Mouse (Mus musculus): ENCODE measurements around the gene Ccdc51. TPM values are rescaled to one million over a fixed set of nuclear protein-coding genes. Genes with fewer than 3 reads are reported as not detected.

The Ccdc51 gene
- total RNA-seq, 2 experiments from 2014 or later, result 10.4 to 11.1 TPM

DNA sequence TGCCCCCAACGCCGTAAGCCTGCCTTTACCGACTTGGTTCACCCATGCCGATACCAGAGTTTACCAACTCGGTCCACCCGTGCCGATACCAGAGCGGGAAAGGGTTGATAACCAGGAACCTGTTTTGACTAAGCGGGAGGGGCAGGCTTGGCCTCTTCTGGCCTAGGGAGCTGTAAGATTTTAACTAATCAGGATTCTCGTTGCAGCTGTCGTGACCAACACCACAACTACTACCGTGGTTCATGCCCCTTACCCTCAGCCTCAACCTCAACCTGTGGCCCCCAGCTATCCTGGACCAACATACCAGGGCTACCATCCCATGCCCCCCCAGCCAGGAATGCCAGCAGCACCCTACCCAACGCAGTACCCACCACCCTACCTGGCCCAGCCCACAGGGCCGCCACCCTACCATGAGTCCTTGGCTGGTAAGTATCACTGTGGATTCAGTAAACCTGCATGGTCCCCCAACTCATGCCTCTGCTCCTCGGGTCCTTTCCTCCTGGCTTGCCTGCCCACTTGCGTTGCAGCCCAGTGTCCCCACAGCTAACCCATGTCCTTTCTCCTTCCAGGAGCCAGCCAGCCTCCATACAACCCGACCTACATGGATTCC, 26.1 kb upstream of the Ccdc51 start:
- intact Hi-C loops (cut with DNase I), result no loop called here
- DNase-seq, result peak in 1 of 2 experiments; percentile 1

DNA sequence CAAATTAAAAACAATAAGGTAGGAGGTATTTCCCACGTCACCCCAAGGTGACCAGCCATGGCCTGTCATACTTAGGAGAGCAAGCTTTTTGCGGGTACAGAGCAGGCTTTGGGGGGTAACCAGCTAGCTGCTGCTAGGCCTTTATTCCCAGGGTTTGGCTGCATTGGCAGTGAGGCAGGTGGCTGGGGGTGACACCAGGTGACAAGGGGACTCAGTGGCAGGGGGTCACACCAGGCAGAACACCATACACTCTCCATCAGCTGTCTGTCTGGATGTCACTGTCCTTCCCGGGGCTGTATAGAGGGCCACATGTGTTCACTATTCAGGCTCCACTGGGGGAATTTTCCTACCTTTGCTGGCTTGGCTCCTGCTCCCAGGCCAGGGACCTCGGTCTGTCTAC, 25.4 kb upstream of the Ccdc51 start:
- intact Hi-C loops (cut with DNase I), result no loop called here
- peak in 1 of 2 experiments; percentile 2 for DNase-seq

DNA sequence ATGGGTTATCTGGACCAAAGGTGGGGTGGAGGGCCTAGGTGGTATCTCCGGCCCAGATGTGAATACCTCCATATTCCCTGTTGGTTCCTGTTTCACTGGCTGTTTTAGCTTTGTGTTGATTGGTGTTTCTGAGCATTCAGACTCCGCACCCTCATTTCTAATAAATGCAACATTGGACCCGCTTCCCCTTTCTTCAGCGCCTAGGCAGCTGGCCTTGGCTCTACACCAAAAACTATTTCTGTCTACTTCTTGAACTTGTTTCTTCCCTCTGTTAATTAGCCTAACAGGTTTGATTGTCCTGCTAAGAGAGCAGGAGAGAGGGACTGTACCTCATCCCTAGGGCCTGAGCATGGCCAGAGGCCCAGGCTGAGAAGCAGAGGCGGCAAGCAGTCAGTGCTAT, 24.8 kb upstream of the Ccdc51 start:
- DNase-seq, result peak in 1 of 2 experiments; percentile 3

DNA sequence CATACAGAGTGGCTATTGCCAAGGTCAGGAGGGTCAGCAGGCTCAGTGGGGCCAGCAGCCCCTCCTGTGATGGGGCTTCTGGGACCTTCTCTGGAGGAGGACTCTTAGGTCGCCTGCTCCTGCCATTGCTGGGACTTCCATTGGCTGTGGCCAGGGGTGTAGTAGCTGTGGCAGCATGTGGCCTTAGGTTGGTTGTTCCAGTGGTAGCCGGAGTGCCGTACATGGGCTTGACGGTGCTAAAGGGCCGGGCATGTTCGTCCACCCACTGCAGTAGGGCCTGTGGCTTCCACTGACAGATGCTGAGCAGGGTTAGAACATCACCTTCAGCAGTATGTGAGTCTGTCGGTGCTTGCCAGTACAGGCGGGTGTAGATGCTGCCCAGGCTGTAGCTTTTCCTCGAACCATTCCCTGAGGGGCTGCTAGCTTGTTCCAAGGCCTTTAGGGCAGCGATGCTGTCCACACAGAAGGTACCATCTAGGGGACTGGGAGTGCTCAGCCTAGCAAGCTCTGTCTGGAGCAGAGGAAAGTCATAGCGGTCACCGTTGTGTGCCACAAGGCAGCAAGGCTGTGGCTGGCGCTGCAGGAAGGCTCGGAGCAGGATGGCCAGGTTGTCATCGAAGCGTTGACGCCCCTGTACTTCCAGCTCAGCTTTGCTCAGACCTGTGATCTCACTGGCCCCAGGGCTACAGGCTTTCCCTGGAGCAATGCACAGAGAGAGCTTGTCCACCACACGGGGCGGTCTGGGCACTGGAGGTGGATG, 24.1 kb upstream of the Ccdc51 start:
- DNase-seq, result peak in 1 of 2 experiments; percentile 8
- intact Hi-C loops (cut with DNase I), result no loop called here

More for the DNA sequence above, 24.8 kb upstream of the Ccdc51 start:
- intact Hi-C loops (cut with DNase I), result no loop called here

DNA sequence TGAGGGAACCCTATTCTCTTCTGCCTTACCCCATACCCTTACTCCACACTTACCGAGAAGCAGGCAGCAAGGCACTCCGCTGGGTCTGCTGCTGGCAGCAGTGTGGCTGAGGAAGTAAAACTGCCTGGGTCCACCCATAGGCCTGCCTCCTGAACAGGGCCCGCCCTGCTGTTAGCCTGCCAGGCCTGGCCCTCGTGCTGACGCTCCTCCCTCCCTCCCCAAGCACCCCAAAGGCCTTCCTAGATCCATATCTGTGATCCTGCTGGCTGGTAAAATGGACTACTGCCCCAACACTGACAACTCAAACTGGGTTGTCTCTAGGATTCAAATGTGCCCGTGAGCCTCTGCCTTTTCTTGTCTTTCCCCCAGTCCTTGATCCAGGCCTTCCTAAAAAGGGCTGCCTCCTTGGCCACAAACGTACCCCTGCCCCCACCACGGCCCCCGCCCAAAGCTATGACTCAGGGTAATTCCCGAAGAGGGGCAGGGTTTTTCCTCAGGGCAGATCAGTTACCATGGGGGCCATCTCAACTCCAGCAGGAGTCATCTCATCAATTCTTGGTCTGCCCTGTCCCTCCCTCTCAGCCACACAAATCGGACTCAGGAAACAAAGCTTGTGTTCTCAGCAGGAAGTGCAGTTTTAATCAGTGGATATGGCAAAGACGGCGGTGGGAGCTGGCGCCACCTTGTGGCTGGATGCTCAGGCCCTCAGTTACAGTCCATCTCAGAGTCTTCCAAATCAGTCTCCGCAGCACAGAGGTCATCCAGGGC, 23.0 kb upstream of the Ccdc51 start, which contains the start of gene Trex1:
TSS of gene Trex1 (minus strand) at position 599 of the 768 bp plus-strand sequence.
- intact Hi-C loops (cut with DNase I), result loop anchor here (1.0 kb wide), 1 partner anchor 59 kb away; no protein-coding TSS in a partner anchor
- DNase-seq, result peak; percentile 90 to 93

DNA sequence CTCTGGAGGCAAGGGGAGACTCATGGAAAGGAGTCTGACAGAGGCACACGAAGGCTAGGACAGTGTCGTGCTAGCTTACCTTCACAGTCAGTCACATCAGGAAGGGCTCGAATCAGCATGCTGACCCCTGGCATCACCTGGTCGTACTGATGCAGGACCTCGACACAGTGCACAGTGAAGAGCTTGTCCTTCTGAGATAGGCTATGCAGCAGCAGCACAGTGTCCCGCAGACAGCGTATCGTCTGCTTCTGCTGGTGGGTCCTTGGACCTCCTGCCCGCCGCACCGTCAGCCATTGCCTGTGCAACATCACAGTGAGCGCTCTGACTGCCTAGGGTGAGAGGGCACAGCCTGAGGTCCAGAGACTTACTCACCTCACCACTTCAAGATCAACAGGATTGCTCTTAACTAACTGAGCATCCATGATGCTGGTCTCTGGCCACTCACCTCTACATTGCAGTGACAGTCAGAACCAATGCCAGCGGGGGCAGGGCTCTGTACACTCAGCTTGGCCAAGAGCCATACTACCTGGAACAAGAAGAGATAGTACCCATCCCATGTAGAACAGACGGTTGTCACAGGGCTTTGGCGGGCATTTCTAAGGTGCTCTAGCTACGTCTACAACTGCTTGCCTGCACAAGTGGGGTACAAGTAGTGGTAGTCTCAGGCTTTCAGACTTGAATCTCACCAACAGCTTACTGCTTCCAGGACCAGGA, 22.0 kb upstream of the Ccdc51 start:
- intact Hi-C loops (cut with DNase I), result loop anchor here (1.0 kb wide), 1 partner anchor 57 kb away; no protein-coding TSS in a partner anchor
- peak in 1 of 2 experiments; percentile 6 for DNase-seq

DNA sequence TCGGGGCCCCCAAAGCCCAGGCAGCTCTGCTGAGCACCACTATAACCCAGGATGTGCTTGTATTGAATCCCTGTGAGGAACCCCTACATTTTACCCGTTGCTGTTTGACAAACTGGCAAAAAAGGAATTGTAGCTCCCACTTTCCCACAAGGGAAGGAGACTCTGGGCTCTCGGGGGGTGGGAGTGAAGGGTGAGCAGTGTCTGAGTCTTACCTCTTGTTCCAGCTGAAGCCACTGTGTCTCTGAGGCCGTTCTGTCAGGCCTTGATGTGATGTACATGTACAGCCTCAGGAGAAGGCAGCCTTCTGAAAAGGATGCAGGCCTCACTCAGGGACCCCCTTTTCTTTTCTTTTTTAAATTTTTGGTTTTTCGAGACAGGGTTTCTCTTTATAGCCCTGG, 21.4 kb upstream of the Ccdc51 start:
- DNase-seq, result peak in 1 of 2 experiments; percentile 1
- intact Hi-C loops (cut with DNase I), result loop anchor here (1.0 kb wide), 1 partner anchor 58 kb away; no protein-coding TSS in a partner anchor

DNA sequence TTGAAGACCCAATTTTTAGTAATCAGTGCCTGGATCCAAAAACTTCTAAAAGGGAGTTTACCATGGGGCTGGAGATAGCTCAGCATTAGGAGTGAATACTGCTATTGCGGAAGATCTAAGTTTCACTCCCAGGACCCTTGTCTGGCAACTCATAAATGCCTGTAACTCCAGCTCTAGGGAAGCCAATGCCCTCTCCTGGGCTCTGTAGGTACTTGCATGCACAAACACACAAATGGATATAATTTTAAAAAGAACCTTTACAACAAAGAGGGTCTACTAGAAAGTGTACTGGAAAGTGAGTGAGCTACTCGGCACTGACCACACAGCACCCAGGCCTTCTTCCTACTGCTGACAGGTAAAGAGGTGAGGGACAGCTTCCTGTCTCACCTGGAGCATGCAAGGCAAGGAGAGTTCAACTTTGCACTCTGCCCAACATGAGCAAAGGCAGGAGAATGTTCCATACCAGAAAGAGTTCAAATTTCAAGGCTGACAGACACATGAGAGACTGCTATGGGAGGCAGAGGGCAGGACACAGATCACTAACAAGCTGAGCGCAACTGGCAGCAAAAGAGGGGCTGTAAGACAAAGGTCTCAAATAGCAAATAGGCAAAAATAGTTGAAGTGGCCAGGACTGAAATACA, 14.1 kb upstream of the Ccdc51 start:
- no peak for DNase-seq
- intact Hi-C loops (cut with DNase I), result no loop called here

DNA sequence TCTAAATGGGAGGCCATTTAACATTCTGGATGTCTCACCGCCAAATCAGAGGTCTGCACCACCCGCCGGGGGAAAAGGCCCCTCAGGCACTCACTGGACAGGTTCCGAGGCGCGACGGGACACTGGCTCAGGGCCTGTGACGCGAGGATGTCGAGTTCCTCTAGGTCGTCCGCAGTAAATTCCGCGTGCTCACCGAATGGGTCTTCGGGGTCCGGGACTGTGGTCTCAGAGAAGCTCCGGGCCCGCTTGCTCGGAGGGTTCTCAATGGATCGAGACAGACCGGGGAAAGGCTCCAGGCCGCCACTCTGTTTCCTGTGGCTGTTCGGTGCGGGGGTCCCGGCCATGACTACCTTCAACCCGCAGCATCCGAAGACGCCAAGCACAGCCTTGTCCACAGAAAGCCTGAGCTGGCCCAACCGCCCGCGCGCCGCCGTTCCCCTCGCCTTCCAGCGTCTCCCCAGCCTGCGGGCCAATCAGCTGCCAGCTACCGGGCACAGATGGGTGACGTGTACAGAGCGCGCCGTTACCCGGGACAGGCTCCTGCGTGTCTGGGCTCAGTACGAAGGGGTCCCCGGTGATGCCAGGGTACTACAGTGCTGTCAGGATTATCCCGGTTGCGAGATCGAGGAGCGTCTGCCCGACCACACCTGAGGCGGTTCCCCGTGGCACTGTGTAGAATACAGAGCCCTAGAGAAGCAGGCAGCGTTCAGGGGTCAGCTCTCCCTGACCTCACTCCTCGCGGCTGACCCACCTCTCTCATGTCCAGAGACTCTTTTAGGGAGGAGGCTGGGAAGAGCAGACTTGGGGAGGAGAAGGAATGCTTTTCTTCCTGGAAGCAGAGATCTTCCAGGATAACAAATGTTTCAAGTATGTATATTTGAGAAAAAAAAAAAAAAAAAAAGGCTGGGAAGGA, 8.4 kb upstream of the Ccdc51 start, which contains the start of gene Atrip:
TSS of gene Atrip (minus strand) at position 464 of the 913 bp plus-strand sequence.
- DNase-seq, result peak; percentile 89 to 93
- intact Hi-C loops (cut with DNase I), result no loop called here

DNA sequence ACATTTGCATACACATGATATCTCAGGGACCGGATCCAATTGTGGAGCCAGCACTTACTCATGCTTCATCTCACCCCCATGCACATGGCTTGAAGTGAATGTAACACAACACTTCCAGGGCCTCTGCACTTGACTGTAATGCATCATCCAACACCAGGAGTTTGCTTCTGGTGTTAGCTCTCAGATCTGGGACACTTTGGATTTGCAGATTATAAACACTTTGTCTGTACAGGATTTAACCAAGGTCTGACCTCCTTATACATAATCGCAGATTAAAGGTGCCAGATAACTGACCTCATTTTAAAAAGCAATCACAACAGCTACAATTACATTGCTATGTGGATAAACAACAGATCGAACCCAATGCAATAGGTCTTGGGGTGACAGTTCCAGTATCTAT, 1.8 kb upstream of the Ccdc51 start:
- no peak for DNase-seq
- intact Hi-C loops (cut with DNase I), result no loop called here

DNA sequence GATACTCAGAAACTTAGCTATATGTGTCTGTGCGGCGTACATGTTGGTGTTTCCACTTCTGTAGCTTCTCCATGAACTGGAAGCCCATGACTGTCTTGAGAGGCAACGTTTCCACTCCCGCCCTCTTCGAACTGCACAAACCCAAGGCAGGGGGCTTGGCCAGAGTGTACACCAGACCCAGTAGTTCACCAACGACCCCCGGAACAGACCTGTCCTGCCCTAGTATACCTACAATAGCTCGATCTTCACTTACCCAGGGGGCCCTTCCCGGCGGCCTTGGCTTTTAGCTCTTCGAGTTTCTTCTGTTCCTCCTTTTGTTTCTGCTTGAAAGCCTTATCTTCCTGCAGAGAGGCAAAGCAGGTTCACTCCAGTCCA, 557 bp upstream of the Ccdc51 start:
- no peak for DNase-seq
- intact Hi-C loops (cut with DNase I), result no loop called here

DNA sequence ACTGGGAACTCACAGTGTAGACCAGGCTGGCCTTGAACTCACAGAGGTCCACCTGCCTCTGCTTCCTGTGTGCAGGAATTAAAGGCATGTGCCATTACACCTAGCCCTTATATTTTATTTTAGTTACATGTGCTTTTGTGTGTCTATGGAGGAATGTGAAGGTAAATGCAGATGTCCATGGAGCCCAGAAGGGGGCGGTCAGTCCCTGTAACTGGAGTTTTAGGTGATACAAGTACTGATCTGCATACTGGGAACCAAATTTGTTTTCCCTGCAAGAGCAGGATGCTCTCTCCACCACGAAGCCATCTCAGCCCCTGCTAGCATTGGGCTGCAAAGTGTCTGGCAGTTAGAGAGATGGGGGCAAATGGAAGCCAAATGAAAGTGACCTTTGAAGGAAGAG, 2.6 kb downstream of the Ccdc51 start:
- DNase-seq, result no peak
- intact Hi-C loops (cut with DNase I), result no loop called here

DNA sequence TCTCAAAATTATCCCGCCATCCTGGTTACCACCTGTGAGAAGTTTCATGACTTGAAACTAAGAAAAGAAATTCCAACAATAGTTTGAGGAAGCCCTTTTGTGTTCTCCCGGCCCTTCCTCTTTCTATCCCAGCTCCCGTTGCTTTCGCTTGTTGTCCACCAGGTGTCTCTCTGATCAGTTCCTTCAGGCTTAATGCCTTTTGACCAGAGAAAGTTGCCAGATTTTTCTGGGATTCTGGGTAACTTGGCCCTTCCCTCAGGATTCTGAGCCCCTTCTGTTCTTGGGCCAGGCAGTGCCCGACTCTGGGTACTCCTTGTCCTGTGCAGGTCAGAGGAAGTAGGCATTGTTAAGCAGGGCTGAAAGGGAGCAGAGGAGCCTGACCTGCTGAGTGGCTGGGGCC, 5.7 kb downstream of the Ccdc51 start:
- DNase-seq, result peak; percentile 44 to 72
- intact Hi-C loops (cut with DNase I), result loop anchor here (1.0 kb wide), 1 partner anchor 31 kb away; no protein-coding TSS in a partner anchor

DNA sequence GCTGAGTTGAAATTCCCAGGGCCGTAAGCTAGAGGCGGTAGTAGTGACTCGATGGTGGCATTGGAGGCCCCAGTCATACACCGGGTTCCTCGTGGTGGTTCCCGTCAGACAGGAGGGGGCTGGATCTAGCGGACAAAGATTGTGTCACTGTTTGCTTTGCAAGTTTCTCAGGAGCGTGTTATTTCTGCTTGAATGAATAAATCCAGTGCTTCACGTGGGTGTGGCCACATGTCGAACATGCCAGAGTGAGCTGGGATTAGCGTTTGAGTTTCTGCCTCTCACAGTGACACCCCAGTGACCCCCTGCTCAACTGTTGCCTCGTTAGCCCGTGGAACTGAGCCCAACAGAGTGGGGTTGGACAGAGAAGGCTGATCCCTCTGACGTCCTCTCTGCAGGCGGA, 8.2 kb downstream of the Ccdc51 start:
- intact Hi-C loops (cut with DNase I), result no loop called here
- DNase-seq, result no peak

DNA sequence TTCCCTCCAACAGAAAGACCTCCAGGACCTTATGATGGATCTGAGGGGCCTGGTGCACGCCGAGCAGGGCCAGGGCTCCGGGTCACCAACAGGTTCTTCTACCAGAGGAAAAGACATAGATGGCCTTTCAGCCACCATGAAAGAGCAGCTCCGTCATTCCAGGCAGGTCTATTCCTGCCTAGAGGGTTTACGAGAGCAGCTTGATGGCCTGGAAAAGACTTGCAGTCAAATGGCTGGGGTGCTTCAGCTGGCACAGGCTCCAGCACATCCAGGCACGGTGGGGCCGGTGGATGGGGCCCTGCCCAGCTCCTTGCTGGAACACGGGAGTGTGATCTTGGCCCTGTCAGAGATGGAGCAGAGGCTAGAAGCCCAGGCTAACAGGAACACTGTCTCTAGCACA, 9.5 kb downstream of the Ccdc51 start:
- no peak for DNase-seq
- intact Hi-C loops (cut with DNase I), result no loop called here

DNA sequence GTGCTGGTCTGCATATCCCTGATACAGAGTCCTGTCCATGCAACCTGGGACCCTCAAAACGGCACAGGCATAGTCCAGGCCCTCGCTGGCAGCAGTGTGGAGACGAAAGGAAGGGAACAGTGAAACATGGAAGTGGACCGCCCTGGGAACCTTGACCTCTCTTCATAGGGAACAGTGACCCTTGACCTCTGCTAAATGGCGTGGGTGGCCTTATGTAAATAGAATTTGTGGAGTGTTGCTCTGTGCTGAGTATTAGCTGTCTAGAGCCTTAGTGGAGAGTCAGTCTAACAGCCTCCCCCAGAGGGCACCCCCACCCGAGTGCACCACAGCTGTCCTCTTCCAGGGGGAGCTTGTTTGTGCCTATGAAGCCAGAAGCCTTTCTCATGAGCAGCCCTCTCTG, 10.5 kb downstream of the Ccdc51 start:
- intact Hi-C loops (cut with DNase I), result no loop called here

DNA sequence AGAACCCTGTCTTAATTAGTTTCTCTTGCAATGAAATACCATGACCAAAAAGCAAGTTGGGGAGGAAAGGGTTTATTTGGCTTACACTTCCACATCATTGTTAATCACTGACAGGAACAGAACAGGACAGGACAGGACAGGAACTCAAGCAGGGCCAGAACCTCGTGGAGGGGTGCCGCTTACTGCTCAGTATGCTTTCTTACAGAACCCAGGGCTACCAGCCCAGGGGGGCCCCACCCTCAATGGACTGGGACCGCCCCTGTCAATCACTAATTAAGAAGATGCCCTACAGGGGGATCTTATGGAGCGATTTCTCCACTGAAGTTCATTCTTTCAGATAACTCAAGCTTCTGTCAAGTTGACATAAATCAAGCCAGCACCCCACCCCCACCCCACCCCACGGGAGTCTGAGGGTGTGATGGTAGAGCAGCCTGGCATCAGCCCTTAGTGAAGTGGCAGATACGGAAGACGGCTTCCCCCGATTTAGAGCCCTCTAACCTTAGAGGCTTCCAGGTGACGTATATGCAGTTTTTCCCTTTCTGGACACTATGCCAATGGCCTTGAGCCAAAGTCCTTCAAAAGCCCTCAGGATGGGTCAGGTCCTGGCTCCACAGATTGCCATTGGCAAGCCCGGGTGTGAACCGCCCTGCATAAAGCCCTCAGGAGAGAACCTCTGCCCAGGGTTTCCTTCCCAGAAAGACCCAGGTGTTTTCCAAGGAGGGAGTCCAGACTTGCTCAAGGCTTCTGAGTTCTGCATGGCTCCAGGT, 11.7 kb downstream of the Ccdc51 start:
- intact Hi-C loops (cut with DNase I), result no loop called here
- peak in 1 of 2 experiments; percentile 54 for DNase-seq

More for the DNA sequence above, 10.5 kb downstream of the Ccdc51 start:
- DNase-seq, result no peak

DNA sequence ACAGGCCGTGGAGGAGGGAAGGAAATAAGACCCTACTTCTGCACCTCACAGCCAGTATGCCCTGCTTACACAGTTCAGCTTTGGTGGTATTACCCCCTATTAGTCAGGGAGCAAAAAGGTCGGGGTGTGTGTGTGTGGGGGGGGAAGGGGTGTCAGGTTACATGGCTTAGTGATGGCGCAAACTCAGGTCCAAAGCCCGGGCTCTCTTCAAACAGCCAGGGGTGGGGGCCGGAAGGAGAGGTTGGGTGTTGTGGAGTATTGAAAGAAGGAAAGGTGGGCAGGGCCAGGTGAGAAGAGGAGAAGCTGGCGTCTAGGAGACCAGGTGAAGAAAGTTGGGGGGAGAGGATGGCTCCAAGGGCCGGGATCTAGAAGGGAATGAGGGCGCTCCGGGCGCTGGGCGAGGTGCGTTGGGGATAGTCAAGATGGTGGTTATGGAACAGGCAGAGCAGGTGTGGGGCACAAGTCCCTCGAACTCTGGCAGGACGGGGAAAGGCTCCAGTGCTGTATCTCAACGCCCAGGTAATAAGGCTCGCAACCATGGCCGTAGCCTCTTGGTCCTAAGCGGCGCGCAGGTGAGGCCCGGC, 12.4 kb downstream of the Ccdc51 start:
- no peak for DNase-seq
- intact Hi-C loops (cut with DNase I), result no loop called here
